Mouse (Mus musculus) retina, postnatal 1 day (tissue): ENCODE data around the gene 4930535I16Rik.

Source experiments
- DNase-seq: peaks from one replicate; pipeline ENCODE4 v3.0.0-alpha.2; 2012

The 4930535I16Rik gene

GRCm38 (mm10) chr4:123904333-123905125 is 13.3 kb downstream of the 4930535I16Rik start, which contains the start of gene Mycbp:
Mycbp (plus strand) TSS chr4:123904832.
- peak; percentile 99 for DNase-seq

GRCm38 (mm10) chr4:123903432-123903831 is 14.4 kb downstream of the 4930535I16Rik start:
- no peak for DNase-seq

- DNase-seq: peak; percentile 68
These were observed 19.1 kb downstream of the 4930535I16Rik start for GRCm38 (mm10) chr4:123898696-123899095.

- DNase-seq: no peak
These were observed 23.5 kb downstream of the 4930535I16Rik start for GRCm38 (mm10) chr4:123894295-123894694.

- DNase-seq: no peak
These were observed 24.1 kb downstream of the 4930535I16Rik start for GRCm38 (mm10) chr4:123893726-123894125.
